Mouse (Mus musculus) limb, embryonic 14.5 days (tissue): Measurements from ENCODE around the gene Atl3. TPM values are rescaled to one million over a fixed set of nuclear protein-coding genes. Genes with fewer than 3 reads are reported as not detected.

Source experiments
- ATAC-seq: fragments of 200-750 bp; cut with Nextera tagmentation; 2 replicates; pipeline ENCODE4 v1.8.0; 2017; ENCODE audit warnings: low read depth, moderate number of reproducible peaks, moderate TSS enrichment; ENCODE audit not compliant: low FRiP score
- DNase-seq: peaks from one replicate; pipeline ENCODE4 v3.0.0-alpha.2; 2015; ENCODE audit warnings: low spot score
- H3K27ac ChIP-seq: fragments of 300-500 bp; sonication (generic); replicated peaks from 2 replicates; pipeline ENCODE4 v1.5.1; 2014; ENCODE audit warnings: low read depth, mild to moderate bottlenecking, low read length, moderate library complexity, mixed read lengths
- H3K27me3 ChIP-seq: fragments of 300-500 bp; sonication (generic); 2 replicates; pipeline ENCODE4 v1.6.1; 2014; ENCODE audit warnings: low read length, mixed read lengths; ENCODE audit not compliant: control insufficient read depth, insufficient read depth
- H3K36me3 ChIP-seq: fragments of 300-500 bp; sonication (generic); 2 replicates; pipeline ENCODE4 v1.6.1; 2014; ENCODE audit warnings: mild to moderate bottlenecking, low read length, moderate library complexity, mixed read lengths; ENCODE audit not compliant: control insufficient read depth, insufficient read depth
- H3K4me1 ChIP-seq: fragments of 300-500 bp; sonication (generic); 2 replicates; pipeline ENCODE4 v1.6.1; 2014; ENCODE audit warnings: antibody characterized with exemption, low read length, mixed read lengths; ENCODE audit not compliant: control insufficient read depth, insufficient read depth
- H3K4me2 ChIP-seq: fragments of 300-500 bp; sonication (generic); replicated peaks from 2 replicates; pipeline ENCODE4 v1.6.1; 2014; ENCODE audit warnings: low read depth, mild to moderate bottlenecking, low read length, moderate library complexity; ENCODE audit not compliant: severe bottlenecking
- H3K4me3 ChIP-seq: fragments of 300-500 bp; sonication (generic); replicated peaks from 2 replicates; pipeline ENCODE4 v1.5.1; 2014; ENCODE audit warnings: low read length
- H3K9ac ChIP-seq: fragments of 300-500 bp; sonication (generic); 2 replicates; pipeline ENCODE4 v1.6.1; 2014; ENCODE audit warnings: mild to moderate bottlenecking, low read depth, low read length, moderate library complexity; ENCODE audit not compliant: severe bottlenecking
- H3K9me3 ChIP-seq: fragments of 300-500 bp; sonication (generic); 2 replicates; pipeline ENCODE4 v1.6.1; 2016; ENCODE audit warnings: low read length; ENCODE audit not compliant: control insufficient read depth
- POLR2A ChIP-seq: fragments of 200-500 bp; IDR thresholded peaks from 2 replicates; pipeline ENCODE4 v1.8.0; 2012; ENCODE audit warnings: inconsistent platforms, mild to moderate bottlenecking, moderate library complexity, borderline replicate concordance; ENCODE audit not compliant: insufficient read depth, insufficient read length; ENCODE audit errors: extremely low read depth
- WGBS: fragments of 180-500 bp; shearing (Covaris S2); extraction: QIAGEN DNeasy Blood & Tissue Kit; methylation state at CpG from one replicate; pipeline ENCODE4 v1.1.7; 2014; 5-methylcytosine and 5-hydroxymethylcytosine counted together
- polyA plus RNA-seq, 2 experiments: library from polyadenylated mRNA; depleted of rRNA in 1 of 2; stranded (reverse) in 1 of 2; unstranded in 1 of 2; fragments of >200 nt; fragmentation: Nextera tagmentation in 1 of 2; extraction: Ambion mirVana in 1 of 2; gene quantifications; 2 replicates each; pipeline versions ENCODE4 v1.2.1 to v1.2.3; 2012 to 2014

Gene Atl3
- polyA plus RNA-seq, 2 experiments, result 19.0 to 32.9 TPM

DNA sequence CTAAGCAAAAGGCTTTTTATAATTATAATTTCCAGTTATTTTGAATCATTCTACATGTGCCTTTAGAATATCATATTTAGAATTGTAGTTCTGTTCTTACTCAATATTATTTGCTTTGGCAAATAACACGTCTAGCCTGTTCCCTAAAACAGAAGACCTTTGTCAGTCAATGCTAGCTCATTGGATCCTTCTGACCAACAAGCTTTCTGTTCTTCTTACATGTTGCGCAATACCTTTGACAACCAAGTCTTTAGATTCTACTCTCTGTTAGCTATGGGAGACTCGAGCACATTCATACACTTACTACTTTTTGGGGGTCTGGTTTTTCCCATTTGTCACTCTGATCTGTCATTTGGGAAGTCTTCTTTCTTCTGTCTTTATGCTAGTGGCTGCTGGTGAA, 27.8 kb downstream of the Atl3 start:
- Histone ChIP-seq H3K4me3 (no peak overlapping the region), H3K9me3 (no peaks in the 10 kb centered on the region), H3K27me3 (no peaks in the 10 kb centered on the region), H3K27ac (no peak overlapping the region), H3K4me1 (no peaks in the 10 kb centered on the region), H3K9ac (no peak overlapping the region), H3K36me3 (peaks cover 78% of the 10 kb centered on the region), H3K4me2 (no peak overlapping the region)
- 92% methylated on average over 3 of the region's 3 CpGs for WGBS
- no peak for TF ChIP-seq POLR2A
- DNase-seq (no peak), ATAC-seq (no peak)

DNA sequence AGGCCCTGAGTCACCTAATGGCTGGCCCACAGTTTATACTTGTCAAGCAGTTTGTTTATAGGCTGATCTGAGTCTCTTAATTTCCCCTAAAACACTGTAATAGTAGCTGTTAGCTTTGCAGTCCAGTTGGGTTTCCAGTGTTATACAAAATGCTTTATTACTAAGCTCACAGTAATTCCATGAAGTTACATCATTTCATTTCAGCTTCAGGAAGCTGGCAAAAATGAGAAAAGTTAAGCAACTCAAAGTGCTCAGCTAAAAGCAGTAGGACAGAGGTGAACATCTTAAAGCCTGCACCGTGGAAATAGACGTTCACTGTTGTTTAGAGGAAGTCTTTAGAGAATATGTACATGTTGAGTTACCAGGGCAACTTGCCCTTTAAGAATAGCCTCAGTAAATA, 29.0 kb downstream of the Atl3 start:
- H3K36me3 ChIP-seq, result peaks cover 76% of the 10 kb centered on the region

DNA sequence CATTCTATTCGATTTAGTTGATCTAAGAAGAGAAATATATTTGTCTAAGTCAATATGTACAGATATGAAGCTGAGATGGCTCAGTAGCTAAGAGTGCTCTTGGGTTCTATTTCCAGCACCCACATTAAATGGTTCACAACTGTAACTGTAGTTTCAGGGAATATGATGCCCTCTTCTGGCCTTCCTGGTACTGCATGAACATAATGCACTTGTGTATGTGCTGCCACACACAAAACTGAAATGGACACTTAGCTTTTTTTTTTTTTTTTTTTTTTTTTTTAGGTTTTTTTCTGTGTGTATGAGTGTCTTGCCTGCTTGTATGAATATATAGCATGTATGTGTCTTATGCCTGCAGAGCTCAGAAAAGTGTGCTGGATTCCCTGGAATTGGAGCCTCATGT, 29.5 kb downstream of the Atl3 start:
- Histone ChIP-seq H3K4me1 (no peaks in the 10 kb centered on the region), H3K27ac (no peak overlapping the region), H3K9me3 (no peaks in the 10 kb centered on the region), H3K4me2 (no peak overlapping the region), H3K4me3 (no peak overlapping the region), H3K9ac (no peak overlapping the region), H3K36me3 (peaks cover 75% of the 10 kb centered on the region), H3K27me3 (no peaks in the 10 kb centered on the region)
- DNase-seq (no peak), ATAC-seq (no peak)
- TF ChIP-seq POLR2A, result no peak
- WGBS, result 100% methylated on average over 1 of the region's 1 CpGs

More for the DNA sequence above, 29.0 kb downstream of the Atl3 start:
- Histone ChIP-seq H3K4me3 (no peak overlapping the region), H3K4me1 (no peaks in the 10 kb centered on the region), H3K9me3 (no peaks in the 10 kb centered on the region), H3K27me3 (no peaks in the 10 kb centered on the region), H3K9ac (no peak overlapping the region), H3K27ac (no peak overlapping the region), H3K4me2 (no peak overlapping the region)
- DNase-seq, result no peak
- WGBS, result 97% methylated on average over 2 of the region's 2 CpGs
- no peak for TF ChIP-seq POLR2A
- ATAC-seq, result no peak

GRCm38 (mm10) chr19:7523781-7524180, 29.9 kb downstream of the Atl3 start:
- no peaks in the 10 kb centered on the region for H3K9me3 ChIP-seq
- H3K4me3 ChIP-seq, result no peak overlapping the region
- H3K4me1 ChIP-seq, result no peaks in the 10 kb centered on the region
- ATAC-seq (no peak), DNase-seq (no peak)
- H3K4me2 ChIP-seq, result no peak overlapping the region
- no peak for TF ChIP-seq POLR2A
- H3K27ac ChIP-seq, result no peak overlapping the region
- no peak overlapping the region for H3K9ac ChIP-seq
- no peaks in the 10 kb centered on the region for H3K27me3 ChIP-seq
- peaks cover 70% of the 10 kb centered on the region for H3K36me3 ChIP-seq

DNA sequence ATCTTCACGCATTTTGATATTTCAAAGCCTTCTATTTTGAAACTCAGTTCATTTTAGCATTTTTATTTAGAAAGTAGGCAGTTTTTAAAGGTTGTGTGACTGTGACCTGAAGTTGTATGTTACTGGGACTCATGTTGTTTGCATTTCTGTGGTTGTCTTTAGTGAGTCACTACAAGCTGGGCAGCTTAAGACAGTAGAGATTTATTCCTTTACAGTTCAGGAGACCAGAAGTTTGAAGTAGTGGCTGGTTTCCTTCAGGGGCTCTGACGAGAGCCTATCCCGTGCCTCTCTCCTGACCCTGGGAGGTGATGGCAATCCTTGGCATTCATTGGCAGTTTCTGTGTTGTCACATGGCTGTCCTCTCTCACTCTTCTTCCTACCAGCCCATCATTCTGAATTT, 31.0 kb downstream of the Atl3 start:
- H3K9ac ChIP-seq, result no peak overlapping the region
- no peaks in the 10 kb centered on the region for H3K27me3 ChIP-seq
- H3K4me2 ChIP-seq, result no peak overlapping the region
- peaks cover 69% of the 10 kb centered on the region for H3K36me3 ChIP-seq
- WGBS, result 79% methylated on average over 3 of the region's 3 CpGs
- no peak overlapping the region for H3K4me3 ChIP-seq
- TF ChIP-seq POLR2A, result no peak
- no peak overlapping the region for H3K27ac ChIP-seq
- DNase-seq (no peak), ATAC-seq (no peak)
- no peaks in the 10 kb centered on the region for H3K9me3 ChIP-seq
- no peaks in the 10 kb centered on the region for H3K4me1 ChIP-seq

GRCm38 (mm10) chr19:7528639-7529428, 35.0 kb downstream of the Atl3 start:
- peak; percentile 78 for DNase-seq
- Histone ChIP-seq H3K4me3 (no peak overlapping the region), H3K4me1 (no peaks in the 10 kb centered on the region), H3K4me2 (no peak overlapping the region), H3K27ac (no peak overlapping the region), H3K9me3 (no peaks in the 10 kb centered on the region), H3K9ac (no peak overlapping the region), H3K36me3 (peaks cover 67% of the 10 kb centered on the region), H3K27me3 (no peaks in the 10 kb centered on the region)
- ATAC-seq, result no peak
- no peak for TF ChIP-seq POLR2A
- WGBS, result 54% methylated on average over 7 of the region's 7 CpGs
